Mouse (Mus musculus) megakaryocyte, embryonic 14.5 days (primary cell): Measurements from ENCODE around the gene Adipor1.

Source experiments
- FLI1 ChIP-seq: IDR thresholded peaks from 2 replicates; pipeline ENCODE4 v1.6.1; 2012; ENCODE audit warnings: low read length, inconsistent platforms, mixed read lengths
- GATA1 ChIP-seq: IDR thresholded peaks from 3 replicates; pipeline ENCODE4 v1.6.1; 2012; ENCODE audit warnings: mixed read lengths, low read length, inconsistent platforms, borderline replicate concordance

DNA sequence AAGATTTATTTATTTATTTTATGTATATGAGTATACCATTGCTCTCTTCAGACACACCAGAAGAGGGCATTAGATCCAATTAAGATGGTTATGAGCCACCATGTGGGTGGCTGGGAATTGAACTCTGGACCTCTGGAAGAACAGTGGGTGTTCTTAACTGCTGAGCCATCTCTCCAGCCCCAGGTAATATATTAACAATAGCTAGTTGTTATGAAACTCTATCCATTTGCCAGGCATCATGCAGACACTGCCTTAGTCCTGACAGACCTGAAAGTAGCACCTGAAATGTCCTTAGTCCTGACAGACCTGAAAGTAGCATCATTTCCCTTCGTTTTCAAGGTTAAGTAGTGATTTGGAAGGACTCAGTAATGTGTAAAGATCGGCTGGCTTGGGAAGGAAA, 1.1 kb upstream of the Adipor1 start:
- TF ChIP-seq GATA1 (no peak), FLI1 (no peak)
